Mouse (Mus musculus): Measurements from ENCODE around the gene Kcnk4. TPM values are rescaled to one million over a fixed set of nuclear protein-coding genes. Genes with fewer than 3 reads are reported as not detected.

Kcnk4 gene
- polyA plus RNA-seq, 1 experiment from 2014 or later = 0.05 TPM

- Histone ChIP-seq H3K9me3 (replicated peaks) (no peaks in the 10 kb centered on the region), H3K4me3 (no peak overlapping the region; the same call in 1 of the 2 replicates)
- no peak for ATAC-seq
These were observed 7.6 kb downstream of the Kcnk4 start for GRCm38 (mm10) chr19:6926559-6927255.

GRCm38 (mm10) chr19:6925611-6926329, 8.5 kb downstream of the Kcnk4 start:
- H3K4me3 ChIP-seq = peak overlapping the region; percentile 22; the same call in 1 of the 2 replicates
- H3K27ac ChIP-seq = no peak overlapping the region
- no peaks in the 10 kb centered on the region for H3K9me3 ChIP-seq (replicated peaks)
- H3K9ac ChIP-seq = no peak overlapping the region
- H3K36me3 ChIP-seq = no peaks in the 10 kb centered on the region
- peak overlapping the region; percentile 46; the same call in 1 of the 2 replicates for H3K4me2 ChIP-seq
- H3K27me3 ChIP-seq (replicated peaks) = peaks cover 81% of the 10 kb centered on the region
- WGBS (ENCODE audit: insufficient replicate concordance) = 20% methylated on average over 38 of the region's 40 CpGs
- no peak for ATAC-seq
- peaks cover 49% of the 10 kb centered on the region for H3K4me1 ChIP-seq

More at GRCm38 (mm10) chr19:6926559-6927255, 7.6 kb downstream of the Kcnk4 start:
- H3K36me3 ChIP-seq = no peaks in the 10 kb centered on the region
- H3K4me1 ChIP-seq = peaks cover 42% of the 10 kb centered on the region
- peaks cover 90% of the 10 kb centered on the region for H3K27me3 ChIP-seq (replicated peaks)
- H3K4me2 ChIP-seq = peak overlapping the region; percentile 33
- H3K9ac ChIP-seq = no peak overlapping the region
- WGBS (ENCODE audit: insufficient replicate concordance) = 18% methylated on average over 26 of the region's 26 CpGs
- no peak overlapping the region for H3K27ac ChIP-seq

- Histone ChIP-seq H3K27me3 (replicated peaks) (peaks cover 75% of the 10 kb centered on the region), H3K4me1 (peaks cover 54% of the 10 kb centered on the region), H3K27ac (no peak within 1 kb of the TSS), H3K36me3 (no peaks in the 10 kb centered on the region), H3K9ac (0 out of 2 replicates have a peak within 1 kb of the TSS, but pooled peaks have one; percentile 5), H3K9me3 (replicated peaks) (no peaks in the 10 kb centered on the region), H3K4me2 (peak within 1 kb of the TSS; percentile 46), H3K4me3 (peak within 1 kb of the TSS; percentile 22)
- no peak for ATAC-seq
- WGBS (ENCODE audit: insufficient replicate concordance) = 6% methylated on average over 9 of the region's 9 CpGs
These were observed 9.1 kb downstream of the Kcnk4 start, which contains the start of gene Catsperz for GRCm38 (mm10) chr19:6925307-6925573. TSS of gene Catsperz (minus strand) at chr19:6925380.

GRCm38 (mm10) chr19:6924461-6925306, 9.6 kb downstream of the Kcnk4 start:
- ATAC-seq = no peak
- Histone ChIP-seq H3K27me3 (replicated peaks) (peaks cover 70% of the 10 kb centered on the region), H3K9me3 (replicated peaks) (no peaks in the 10 kb centered on the region), H3K9ac (0 out of 2 replicates have a peak overlapping the region, but pooled peaks have one; percentile 5), H3K4me1 (peaks cover 60% of the 10 kb centered on the region), H3K36me3 (peaks cover 3% of the 10 kb centered on the region; the same call in 1 of the 2 replicates), H3K4me3 (peak overlapping the region; percentile 22), H3K27ac (no peak overlapping the region), H3K4me2 (peak overlapping the region; percentile 46)
- 4% methylated on average over 39 of the region's 39 CpGs for WGBS (ENCODE audit: insufficient replicate concordance)

- Histone ChIP-seq H3K27ac (no peak overlapping the region), H3K4me2 (peak overlapping the region; percentile 100), H3K4me1 (peaks cover 71% of the 10 kb centered on the region), H3K9me3 (replicated peaks) (no peaks in the 10 kb centered on the region), H3K4me3 (no peak overlapping the region; the same call in 1 of the 2 replicates), H3K9ac (peak overlapping the region; percentile 66), H3K36me3 (peaks cover 12% of the 10 kb centered on the region), H3K27me3 (replicated peaks) (peaks cover 54% of the 10 kb centered on the region)
- no peak for ATAC-seq
- 55% methylated on average over 6 of the region's 6 CpGs for WGBS (ENCODE audit: insufficient replicate concordance)
These were observed 11.2 kb downstream of the Kcnk4 start for GRCm38 (mm10) chr19:6922901-6923735.

- peak; percentile 95 for ATAC-seq
- H3K9ac ChIP-seq = peak within 1 kb of the TSS; percentile 94
- H3K4me1 ChIP-seq = peaks cover 69% of the 10 kb centered on the region
- H3K4me2 ChIP-seq = peak within 1 kb of the TSS; percentile 100
- WGBS (ENCODE audit: insufficient replicate concordance) = under 1% methylated on average over 58 of the region's 66 CpGs
- peaks cover 42% of the 10 kb centered on the region for H3K27me3 ChIP-seq (replicated peaks)
- no peaks in the 10 kb centered on the region for H3K9me3 ChIP-seq (replicated peaks)
- peak within 1 kb of the TSS; percentile 92 for H3K4me3 ChIP-seq
- peaks cover 13% of the 10 kb centered on the region for H3K36me3 ChIP-seq
- peak within 1 kb of the TSS; percentile 90 for H3K27ac ChIP-seq
These were observed 12.4 kb downstream of the Kcnk4 start, which contains the start of gene Esrra for GRCm38 (mm10) chr19:6921647-6922567. TSS of gene Esrra (minus strand) at chr19:6921813.

GRCm38 (mm10) chr19:6920741-6921636, 13.3 kb downstream of the Kcnk4 start:
- peak overlapping the region; percentile 90 for H3K27ac ChIP-seq
- peak overlapping the region; percentile 92 for H3K4me3 ChIP-seq
- H3K4me2 ChIP-seq = peak overlapping the region; percentile 100
- ATAC-seq = no peak
- H3K27me3 ChIP-seq (replicated peaks) = peaks cover 33% of the 10 kb centered on the region
- peaks cover 13% of the 10 kb centered on the region for H3K36me3 ChIP-seq
- H3K4me1 ChIP-seq = peaks cover 69% of the 10 kb centered on the region
- no peaks in the 10 kb centered on the region for H3K9me3 ChIP-seq (replicated peaks)
- H3K9ac ChIP-seq = peak overlapping the region; percentile 94
- WGBS (ENCODE audit: insufficient replicate concordance) = under 1% methylated on average over 45 of the region's 48 CpGs

GRCm38 (mm10) chr19:6919876-6920740, 14.2 kb downstream of the Kcnk4 start:
- Histone ChIP-seq H3K9ac (peak overlapping the region; percentile 94), H3K9me3 (replicated peaks) (no peaks in the 10 kb centered on the region), H3K36me3 (peaks cover 13% of the 10 kb centered on the region), H3K4me2 (peak overlapping the region; percentile 100), H3K4me1 (peaks cover 69% of the 10 kb centered on the region), H3K27ac (peak overlapping the region; percentile 90), H3K27me3 (replicated peaks) (peaks cover 24% of the 10 kb centered on the region), H3K4me3 (peak overlapping the region; percentile 92)
- WGBS (ENCODE audit: insufficient replicate concordance) = 45% methylated on average over 8 of the region's 8 CpGs
- ATAC-seq = no peak

GRCm38 (mm10) chr19:6919431-6919830, 14.9 kb downstream of the Kcnk4 start:
- H3K9me3 ChIP-seq (replicated peaks) = no peaks in the 10 kb centered on the region
- H3K4me3 ChIP-seq = no peak overlapping the region
- peaks cover 65% of the 10 kb centered on the region for H3K4me1 ChIP-seq
- H3K36me3 ChIP-seq = peaks cover 13% of the 10 kb centered on the region
- H3K4me2 ChIP-seq = 0 out of 2 replicates have a peak overlapping the region, but pooled peaks have one; percentile 100
- no peak overlapping the region; the same call in 1 of the 2 replicates for H3K9ac ChIP-seq
- peaks cover 17% of the 10 kb centered on the region for H3K27me3 ChIP-seq (replicated peaks)
- peak overlapping the region; percentile 90; the same call in 1 of the 2 replicates for H3K27ac ChIP-seq
- no peak for ATAC-seq

Data from liver, embryonic 12.5 days (tissue).